Mouse (Mus musculus) small intestine, adult 2 months (tissue): ENCODE measurements around the gene Phtf1.

Experiments used
- CTCF ChIP-seq: fragments of 200-500 bp; IDR thresholded peaks from 2 replicates; pipeline ENCODE4 v1.5.1; 2012; ENCODE audit warnings: low read depth, mild to moderate bottlenecking, control low read depth, inconsistent platforms, low read length, moderate library complexity, mixed read lengths; ENCODE audit not compliant: insufficient replicate concordance, insufficient read length; ENCODE audit errors: extremely low read depth
- POLR2A ChIP-seq: fragments of 200-500 bp; IDR thresholded peaks from 2 replicates; pipeline ENCODE4 v1.6.1; 2012; ENCODE audit warnings: low read depth, mild to moderate bottlenecking, control low read depth, inconsistent platforms, low read length, moderate library complexity

DNA sequence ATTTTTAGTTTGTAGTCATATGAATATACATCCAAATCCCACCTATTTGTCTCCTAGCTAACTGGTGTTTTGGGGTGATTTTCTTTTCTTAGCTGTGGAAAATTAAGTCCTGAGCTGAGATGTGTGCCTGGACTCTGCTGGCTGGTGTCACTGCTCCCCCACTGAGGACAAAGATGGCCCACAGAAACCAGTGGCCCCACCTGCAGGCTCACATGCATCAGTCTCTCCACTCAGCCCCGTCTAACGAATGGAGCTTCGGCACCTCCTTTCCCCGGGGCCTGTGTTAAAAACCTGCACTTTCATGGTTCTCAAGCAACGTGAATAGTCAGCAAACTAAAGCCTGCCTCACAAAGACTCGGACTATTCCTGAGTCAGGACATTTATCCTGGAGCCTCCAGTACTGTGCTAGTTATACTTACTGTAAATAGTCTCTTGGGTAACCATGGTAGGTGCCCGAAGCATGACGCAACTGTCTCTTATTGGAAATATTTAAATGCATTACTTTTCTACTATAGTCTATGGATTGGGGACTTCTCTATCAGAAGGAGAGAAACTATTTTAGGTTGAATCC lies 39.1 kb downstream of the Phtf1 start:
- TF ChIP-seq CTCF = no peak
- TF ChIP-seq POLR2A = no peak
